Mouse (Mus musculus): Measurements from ENCODE around the gene Gm42906.

Gene Gm42906

GRCm38 (mm10) chr5:151162642-151163041 lies 265.3 kb downstream of the Gm42906 start:
- no peak for DNase-seq (ENCODE audit: extremely low read depth, low read depth, low spot score)

GRCm38 (mm10) chr5:151155247-151155646 lies 272.7 kb downstream of the Gm42906 start:
- no peak for DNase-seq (ENCODE audit: extremely low read depth, low read depth, low spot score)

DNA sequence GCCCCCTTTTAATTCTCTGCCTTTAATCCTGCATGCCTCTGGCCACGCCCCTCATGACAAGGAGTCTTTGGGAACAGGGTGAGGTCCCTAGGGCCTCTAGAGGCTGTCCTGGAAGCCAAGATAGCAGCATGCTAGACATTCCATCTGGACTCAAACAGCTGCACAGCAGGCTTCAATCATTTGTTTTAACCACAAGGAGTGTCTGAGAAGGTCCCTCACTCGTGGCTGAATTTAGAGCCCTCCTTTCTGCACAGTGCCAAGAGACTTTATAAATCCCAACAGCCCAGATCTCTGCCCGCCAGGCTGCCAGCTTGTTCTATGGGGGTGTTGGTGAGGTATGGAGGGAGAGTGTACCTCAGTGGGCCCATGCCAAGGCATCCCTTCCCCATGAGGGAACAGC lies 273.2 kb downstream of the Gm42906 start:
- DNase-seq (ENCODE audit: extremely low read depth, low read depth, low spot score): no peak

DNA sequence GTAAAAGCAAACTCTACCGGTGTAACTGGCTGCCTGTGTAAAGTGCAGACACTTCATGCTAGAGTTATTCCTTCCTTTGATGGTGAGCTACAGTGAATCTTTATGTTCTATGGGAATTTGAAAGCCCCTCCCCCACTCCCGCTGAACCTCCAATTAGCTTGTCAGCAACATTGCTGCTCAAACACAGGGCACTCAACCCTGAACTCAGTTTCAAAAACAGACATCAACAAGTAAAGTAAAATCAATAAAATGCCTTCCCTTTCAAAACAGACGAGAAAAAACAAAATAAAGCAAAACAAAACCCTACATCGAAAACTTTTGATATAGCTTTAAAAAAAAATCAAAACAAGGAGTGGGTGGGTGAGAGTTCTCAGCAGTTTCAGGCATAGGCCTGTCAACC lies 273.9 kb downstream of the Gm42906 start:
- no peak for DNase-seq (ENCODE audit: extremely low read depth, low read depth, low spot score)

DNA sequence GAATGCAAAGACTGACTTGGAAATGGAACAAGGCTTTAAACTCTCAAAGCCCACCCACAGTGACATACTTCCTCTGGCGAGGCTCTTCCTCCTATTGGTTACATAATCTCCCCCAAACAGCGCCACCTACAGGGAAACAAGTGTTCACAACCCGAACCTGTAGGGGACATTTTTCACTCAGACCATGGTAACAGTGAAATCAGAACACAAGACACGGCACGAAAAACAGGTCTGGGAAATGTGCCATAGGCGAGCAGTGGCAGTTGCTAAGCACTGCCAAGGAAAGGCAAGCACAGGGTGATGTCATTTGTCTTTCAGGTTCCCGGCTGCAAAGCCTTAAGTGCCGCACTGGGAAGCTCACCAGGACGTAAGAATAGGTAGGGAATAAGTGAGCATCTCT lies 276.4 kb downstream of the Gm42906 start:
- no peak for DNase-seq (ENCODE audit: extremely low read depth, low read depth, low spot score)

- no peak for DNase-seq (ENCODE audit: extremely low read depth, low read depth, low spot score)
Measured at GRCm38 (mm10) chr5:151149509-151149908, 278.5 kb downstream of the Gm42906 start.

DNA sequence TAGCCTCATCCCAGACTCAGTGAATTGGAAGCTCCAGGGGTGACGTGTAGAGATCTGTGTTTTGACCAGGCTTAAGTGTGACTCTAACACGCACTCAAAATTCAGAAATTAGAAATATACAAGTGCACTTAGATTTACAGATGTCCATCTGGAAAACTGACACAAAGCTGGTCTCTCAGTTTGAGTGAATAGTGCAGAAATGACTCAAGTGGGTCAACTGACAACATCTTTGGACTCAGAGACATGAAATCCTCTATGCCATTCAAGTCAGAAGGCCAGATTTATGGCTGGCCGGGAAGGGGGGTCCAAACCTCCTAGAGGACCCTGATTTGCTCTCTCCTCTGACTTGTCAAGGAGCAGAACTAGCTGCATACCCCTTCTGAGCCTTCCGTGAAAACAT lies 279.9 kb downstream of the Gm42906 start:
- no peak for DNase-seq (ENCODE audit: extremely low read depth, low read depth, low spot score)

DNA sequence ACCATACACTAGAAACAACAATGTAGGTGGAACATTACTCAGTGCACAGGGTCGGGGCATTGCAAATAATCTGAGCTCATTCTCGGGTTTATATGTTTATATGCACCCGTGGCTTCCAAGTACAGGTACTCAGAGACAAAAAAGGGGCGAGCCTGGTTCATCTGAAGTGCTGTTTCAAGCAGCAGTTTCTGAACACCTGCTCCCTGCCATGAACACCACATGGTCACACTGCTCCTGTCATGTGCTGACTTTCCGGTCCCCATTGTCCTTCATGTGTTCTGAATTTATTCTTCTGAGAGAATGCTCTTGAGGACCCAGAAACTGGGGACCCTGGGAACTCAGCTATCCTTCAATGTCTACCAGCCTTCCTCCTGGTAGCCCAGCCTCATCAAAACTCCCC lies 282.2 kb downstream of the Gm42906 start:
- no peak for DNase-seq (ENCODE audit: extremely low read depth, low read depth, low spot score)

DNA sequence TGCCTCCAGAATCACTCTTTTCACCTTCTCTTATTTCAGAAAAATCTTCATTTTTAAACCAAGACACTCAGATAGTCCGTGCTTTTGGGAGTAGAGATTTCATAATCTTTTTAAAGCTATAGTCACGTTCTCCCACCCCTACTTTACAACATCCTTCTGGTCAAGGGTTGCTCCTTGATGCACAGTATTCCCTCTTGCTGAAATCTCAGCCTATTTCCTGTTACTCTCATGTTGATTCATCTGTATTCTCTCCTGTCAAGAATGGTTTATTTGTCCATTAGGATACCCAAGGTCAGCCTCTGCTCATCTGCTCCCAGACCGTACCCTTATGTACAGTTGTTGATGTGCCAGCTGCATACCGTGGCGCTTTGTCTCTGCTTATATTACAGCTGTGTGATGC lies 284.0 kb downstream of the Gm42906 start:
- DNase-seq (ENCODE audit: extremely low read depth, low read depth, low spot score): no peak

- peak; percentile 16 for DNase-seq (ENCODE audit: extremely low read depth, low read depth, low spot score)
Measured at GRCm38 (mm10) chr5:151142671-151143601, 285.0 kb downstream of the Gm42906 start.

DNA sequence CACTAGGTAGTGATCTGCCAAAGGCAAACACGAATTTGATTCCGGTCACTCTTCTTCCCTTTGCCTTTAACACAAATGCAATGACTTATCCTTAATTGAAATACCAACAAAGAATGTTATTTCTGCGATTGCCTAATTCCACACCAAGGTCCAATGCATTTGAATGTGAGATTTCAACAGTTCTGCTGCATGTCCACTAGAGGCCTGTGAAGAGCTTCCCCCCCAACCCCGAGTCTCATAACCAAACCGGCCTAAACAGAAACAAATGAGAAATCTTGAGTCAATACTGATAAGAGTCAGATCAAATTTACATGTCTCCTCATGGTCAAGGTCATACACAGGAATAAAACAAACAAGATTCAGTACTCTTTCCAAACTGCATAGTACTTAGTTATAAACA lies 285.7 kb downstream of the Gm42906 start:
- peak; percentile 13 for DNase-seq (ENCODE audit: extremely low read depth, low read depth, low spot score)

DNA sequence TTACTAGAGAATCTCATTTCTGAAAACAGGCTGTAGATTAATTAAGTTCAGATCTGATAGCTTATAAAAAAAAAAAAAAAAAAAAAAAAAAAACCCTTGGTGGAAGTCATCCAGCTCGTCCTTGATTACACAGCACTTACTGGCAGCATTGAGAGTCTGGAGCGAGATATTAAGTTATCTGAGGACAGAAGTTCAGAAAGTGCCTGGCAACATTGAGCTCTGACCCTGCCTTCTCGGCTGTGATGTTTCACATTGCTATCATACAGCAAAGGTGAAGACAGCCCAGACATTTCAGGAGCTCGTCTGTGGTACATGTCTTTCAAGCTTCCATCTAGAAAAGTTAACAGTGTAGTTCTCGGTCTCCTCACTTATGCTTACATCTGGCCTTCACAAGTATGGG lies 290.1 kb downstream of the Gm42906 start:
- DNase-seq (ENCODE audit: extremely low read depth, low read depth, low spot score): no peak

- DNase-seq (ENCODE audit: extremely low read depth, low read depth, low spot score): no peak
Measured at GRCm38 (mm10) chr5:151137311-151137710, 290.7 kb downstream of the Gm42906 start.

DNA sequence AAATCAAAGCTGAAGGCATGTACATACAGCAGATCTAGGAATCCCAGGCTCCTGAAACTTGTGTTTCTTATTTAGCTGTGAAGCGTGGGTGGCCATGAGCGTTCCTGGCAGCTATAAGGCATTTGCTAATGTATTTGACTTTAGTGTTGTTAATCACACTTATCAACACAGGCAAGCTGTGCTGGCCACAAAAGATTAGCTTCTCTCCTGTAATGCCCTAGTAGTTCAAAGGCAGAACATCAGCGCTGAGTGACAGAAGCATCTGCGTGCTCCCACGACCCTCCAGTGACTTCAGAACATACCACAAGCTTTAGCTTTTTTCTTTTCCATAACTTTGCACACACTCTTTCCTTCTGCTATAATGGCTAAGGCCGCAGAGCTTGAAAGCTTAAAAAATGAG lies 292.0 kb downstream of the Gm42906 start:
- no peak for DNase-seq (ENCODE audit: extremely low read depth, low read depth, low spot score)

GRCm38 (mm10) chr5:151135078-151135826 lies 292.7 kb downstream of the Gm42906 start:
- DNase-seq (ENCODE audit: extremely low read depth, low read depth, low spot score): no peak

DNA sequence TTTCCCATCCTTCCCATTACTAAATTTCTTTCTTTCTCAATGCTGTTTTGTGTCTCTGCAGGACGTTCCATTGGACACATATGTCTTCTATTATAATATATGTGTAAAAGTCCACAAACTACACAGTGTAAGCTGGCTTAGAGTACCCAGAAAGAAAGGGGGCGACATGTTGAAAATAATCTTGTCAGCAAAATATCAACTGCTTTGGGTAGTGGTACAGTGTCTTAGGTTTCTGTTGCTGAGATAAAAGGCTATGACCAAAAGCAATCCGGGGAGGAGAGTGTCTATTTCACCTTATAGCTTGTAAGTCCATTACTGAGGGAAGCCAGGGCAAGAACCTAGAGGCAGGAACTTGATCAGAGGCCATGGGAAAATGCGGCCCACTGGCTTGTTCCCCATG lies 293.8 kb downstream of the Gm42906 start:
- no peak for DNase-seq (ENCODE audit: extremely low read depth, low read depth, low spot score)

GRCm38 (mm10) chr5:151133744-151134143 lies 294.2 kb downstream of the Gm42906 start:
- no peak for DNase-seq (ENCODE audit: extremely low read depth, low read depth, low spot score)

DNA sequence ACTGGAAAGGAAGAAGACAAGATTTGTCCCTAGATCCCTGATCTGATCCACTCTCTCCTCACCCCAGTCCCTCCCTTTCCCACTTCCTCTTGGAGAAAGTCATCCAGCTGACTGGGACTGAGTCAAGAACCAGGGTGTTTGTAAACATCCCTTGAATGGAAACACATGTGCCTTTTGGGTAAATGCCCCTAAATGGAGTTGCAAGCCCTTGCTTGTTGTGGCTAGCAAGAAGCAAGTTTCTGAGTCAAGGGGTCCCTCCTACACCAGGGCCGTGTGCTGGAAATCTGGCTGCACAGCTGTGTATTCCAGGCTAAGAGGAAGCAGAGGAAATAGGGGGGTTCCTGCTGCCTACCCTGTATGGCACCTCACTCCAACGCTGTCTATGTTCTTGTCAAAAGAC lies 298.2 kb downstream of the Gm42906 start:
- no peak for DNase-seq (ENCODE audit: extremely low read depth, low read depth, low spot score)

- no peak for DNase-seq (ENCODE audit: extremely low read depth, low read depth, low spot score)
Measured at GRCm38 (mm10) chr5:151127298-151127717, 300.7 kb downstream of the Gm42906 start.

DNA sequence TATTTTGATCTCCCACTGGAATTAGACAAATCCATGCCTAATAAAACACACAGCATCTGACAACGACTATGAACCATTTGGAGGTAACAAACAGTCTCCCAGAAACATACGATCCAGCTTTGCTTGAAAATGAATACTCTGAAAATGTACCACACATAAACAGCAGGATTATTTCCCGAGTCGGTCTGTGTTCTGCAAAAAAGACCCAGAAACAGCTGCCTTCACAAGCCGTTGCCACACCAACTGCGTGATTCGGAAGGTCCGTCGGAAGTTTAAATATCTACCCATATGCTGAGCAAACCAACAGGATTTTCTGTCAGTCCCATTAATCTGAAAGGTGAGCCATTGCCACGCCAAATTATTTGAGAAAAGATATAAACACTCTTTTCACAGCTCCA lies 301.4 kb downstream of the Gm42906 start:
- DNase-seq (ENCODE audit: extremely low read depth, low read depth, low spot score): no peak

GRCm38 (mm10) chr5:151125985-151126607 lies 301.9 kb downstream of the Gm42906 start:
- no peak for DNase-seq (ENCODE audit: extremely low read depth, low read depth, low spot score)

DNA sequence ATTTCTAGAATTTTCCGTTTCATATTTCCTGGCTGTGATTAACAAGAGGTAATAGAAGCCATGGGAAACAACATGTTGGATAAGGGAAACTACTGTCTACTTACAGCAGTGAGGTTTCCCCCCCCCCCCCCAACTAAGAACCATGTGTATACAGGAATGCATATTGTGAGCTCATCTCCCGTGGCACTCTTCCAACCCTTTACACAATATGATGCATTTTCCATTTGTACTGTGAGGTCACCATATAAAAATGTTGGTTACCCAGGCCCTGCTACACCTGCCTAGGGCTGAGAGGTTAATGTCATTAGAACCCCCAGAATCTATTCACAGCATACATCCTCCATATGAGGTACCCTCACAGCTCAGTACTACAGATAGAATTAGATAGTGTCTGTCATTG lies 310.1 kb downstream of the Gm42906 start:
- no peak for DNase-seq (ENCODE audit: extremely low read depth, low read depth, low spot score)

Measured in fat pad, adult 2 months (tissue).